Mouse (Mus musculus) G1E (cell line): ENCODE measurements around the gene Mef2a. TPM values are rescaled to one million over a fixed set of nuclear protein-coding genes. Genes with fewer than 3 reads are reported as not detected.

Experiments
- ATAC-seq: 2 replicates; pipeline ENCODE4 v1.8.0; 2016; ENCODE audit warnings: mild to moderate bottlenecking; ENCODE audit not compliant: insufficient number of reproducible peaks, poor library complexity, low FRiP score, severe bottlenecking; ENCODE audit errors: extremely low read depth
- DNase-seq: peaks from one replicate; pipeline ENCODE4 v3.0.0; 2012; ENCODE audit warnings: low spot score
- H3K27me3 ChIP-seq: 2 replicates; pipeline ENCODE4 v1.6.1; 2012; ENCODE audit warnings: mild to moderate bottlenecking, low read length, inconsistent platforms; ENCODE audit not compliant: insufficient read depth
- H3K36me3 ChIP-seq: replicated peaks from 2 replicates; pipeline ENCODE3; 2012; ENCODE audit warnings: mild to moderate bottlenecking, inconsistent platforms
- H3K4me1 ChIP-seq: 2 replicates; pipeline ENCODE4 v1.6.1; 2012; ENCODE audit warnings: low read depth, low read length, inconsistent platforms, mixed read lengths; ENCODE audit not compliant: insufficient read depth
- H3K4me3 ChIP-seq: 2 replicates; pipeline ENCODE4 v1.5.1; 2012; ENCODE audit warnings: low read depth, mild to moderate bottlenecking, inconsistent platforms, low read length, moderate library complexity, mixed read lengths
- H3K9me3 ChIP-seq: replicated peaks from 2 replicates; pipeline ENCODE4 v1.6.1; 2012; ENCODE audit warnings: inconsistent platforms
- CTCF ChIP-seq: IDR thresholded peaks from 2 replicates; pipeline ENCODE4 v1.5.1; 2012; ENCODE audit warnings: low read depth, low read length, inconsistent platforms, mixed read lengths
- GATA1 ChIP-seq: IDR thresholded peaks from 2 replicates; pipeline ENCODE4 v1.6.1; 2012; ENCODE audit warnings: borderline replicate concordance, low read length, inconsistent platforms, mixed read lengths
- GATA2 ChIP-seq: IDR thresholded peaks from 2 replicates; pipeline ENCODE4 v1.6.1; 2012; ENCODE audit warnings: low read depth, low read length, inconsistent platforms, borderline replicate concordance
- POLR2AphosphoS5 ChIP-seq: IDR thresholded peaks from 2 replicates; pipeline ENCODE4 v1.6.1; 2012; ENCODE audit warnings: low read depth, low read length, inconsistent platforms; ENCODE audit not compliant: insufficient replicate concordance
- TAL1 ChIP-seq: conservative IDR thresholded peaks from 2 replicates; pipeline ENCODE4 v1.6.1; 2012; ENCODE audit warnings: low read depth, low read length, inconsistent platforms, mixed read lengths
- polyA plus RNA-seq: library from polyadenylated mRNA; stranded (reverse); fragments of >175 nt; gene quantifications from 2 replicates; pipeline ENCODE4 v1.2.3, GENCODE M21; 2012
- total RNA-seq, 2 experiments: library from RNA; stranded (forward) in 1 of 2; stranded (reverse) in 1 of 2; fragments of 200-1000 nt in 1 of 2; fragments of >200 nt in 1 of 2; fragmentation: Nextera tagmentation in 1 of 2; gene quantifications; 2 replicates each; pipeline ENCODE4 v1.2.3; 2014 to 2017

The Mef2a gene
- total and polyA plus RNA-seq, 3 experiments, result 3.8 to 53.3 (median 24.4) TPM

- no peak overlapping the region for H3K4me3 ChIP-seq
- H3K9me3 ChIP-seq, result no peaks in the 10 kb centered on the region
- no peaks in the 10 kb centered on the region for H3K27me3 ChIP-seq
- H3K36me3 ChIP-seq, result no peaks in the 10 kb centered on the region
- no peak; the same call in 1 of the 2 replicates for ATAC-seq
- no peak for DNase-seq
- H3K4me1 ChIP-seq, result no peaks in the 10 kb centered on the region
- TF ChIP-seq GATA2 (no peak), CTCF (no peak), POLR2AphosphoS5 (no peak), GATA1 (no peak), TAL1 (no peak)
These were observed 162.4 kb downstream of the Mef2a start for GRCm38 (mm10) chr7:67210004-67210833.

DNA sequence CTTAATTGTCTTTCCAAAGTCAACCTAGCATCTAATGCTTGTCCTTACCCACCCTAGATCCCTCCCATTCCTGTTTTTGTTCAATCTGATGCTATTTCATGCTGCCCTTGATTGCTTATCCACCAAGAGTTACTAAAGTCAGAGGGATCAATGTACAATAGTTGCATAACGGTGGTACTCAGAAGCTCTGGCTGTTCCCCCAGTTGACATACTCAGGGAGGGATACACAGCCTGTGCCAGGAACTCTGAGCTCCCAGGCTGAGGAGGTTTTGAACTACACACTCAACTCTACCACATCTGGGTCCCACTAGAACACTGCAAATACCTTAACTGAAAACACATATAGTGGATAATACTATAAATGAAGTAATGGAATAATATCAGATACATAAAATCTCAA, 164.3 kb downstream of the Mef2a start:
- Histone ChIP-seq H3K9me3 (no peaks in the 10 kb centered on the region), H3K27me3 (no peaks in the 10 kb centered on the region), H3K4me3 (no peak overlapping the region), H3K4me1 (no peaks in the 10 kb centered on the region), H3K36me3 (no peaks in the 10 kb centered on the region)
- no peak for ATAC-seq
- TF ChIP-seq GATA2 (no peak), TAL1 (no peak), POLR2AphosphoS5 (no peak), GATA1 (no peak), CTCF (no peak)
- DNase-seq, result no peak

DNA sequence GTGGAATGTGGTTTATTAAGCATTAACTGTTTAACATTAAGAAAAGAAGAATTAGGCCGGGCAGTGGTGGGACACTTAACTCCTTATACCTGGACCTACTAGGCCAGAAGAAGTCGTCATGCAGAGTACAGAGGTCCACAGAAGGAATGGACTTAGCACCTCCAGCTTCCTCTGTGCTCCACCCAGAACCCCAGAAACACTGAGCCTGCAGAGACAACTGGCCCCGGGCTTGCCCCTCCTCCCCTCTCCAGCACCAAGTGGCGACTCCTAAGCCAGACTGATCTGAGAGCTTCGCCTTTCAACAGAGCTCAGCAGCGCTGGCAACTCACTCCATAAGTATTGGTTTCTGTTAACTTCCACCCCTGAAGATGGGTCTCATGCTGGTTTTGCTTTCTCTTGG, 165.0 kb downstream of the Mef2a start:
- TF ChIP-seq TAL1 (no peak), POLR2AphosphoS5 (no peak), GATA1 (no peak), GATA2 (no peak), CTCF (no peak)
- ATAC-seq, result no peak

DNA sequence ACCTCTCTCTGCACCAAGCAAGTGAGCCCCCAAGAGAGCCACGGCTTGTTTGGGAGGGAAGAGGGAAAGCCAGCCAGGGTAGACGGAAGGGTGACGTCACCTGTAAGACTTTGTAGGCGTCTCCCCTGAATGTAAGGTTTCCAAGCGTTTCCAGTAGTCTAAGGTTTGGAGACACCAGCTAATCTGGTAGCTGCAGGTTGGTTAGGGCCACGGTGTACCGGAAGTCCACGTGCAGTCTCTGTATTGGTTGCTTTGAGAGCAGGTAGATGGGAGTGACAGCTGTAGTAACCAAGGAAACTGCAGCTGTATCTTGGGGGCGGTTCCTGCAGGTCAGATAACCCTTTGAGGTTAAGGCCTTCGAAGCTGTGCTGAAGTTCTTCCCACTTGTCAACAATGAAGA, 166.2 kb downstream of the Mef2a start:
- no peak overlapping the region for H3K4me3 ChIP-seq

More for the DNA sequence above, 165.0 kb downstream of the Mef2a start:
- no peaks in the 10 kb centered on the region for H3K36me3 ChIP-seq
- no peaks in the 10 kb centered on the region for H3K27me3 ChIP-seq
- H3K4me1 ChIP-seq, result no peaks in the 10 kb centered on the region
- no peak for DNase-seq
- H3K4me3 ChIP-seq, result no peak overlapping the region
- no peaks in the 10 kb centered on the region for H3K9me3 ChIP-seq

GRCm38 (mm10) chr7:67205734-67206425, 166.8 kb downstream of the Mef2a start:
- Histone ChIP-seq H3K36me3 (no peaks in the 10 kb centered on the region), H3K4me3 (no peak overlapping the region), H3K27me3 (no peaks in the 10 kb centered on the region), H3K9me3 (no peaks in the 10 kb centered on the region), H3K4me1 (no peaks in the 10 kb centered on the region)
- TF ChIP-seq POLR2AphosphoS5 (no peak), GATA2 (no peak), GATA1 (no peak), TAL1 (no peak), CTCF (no peak)
- no peak for DNase-seq
- ATAC-seq, result no peak

More for the DNA sequence above, 166.2 kb downstream of the Mef2a start:
- no peak for DNase-seq
- H3K9me3 ChIP-seq, result no peaks in the 10 kb centered on the region
- no peaks in the 10 kb centered on the region for H3K36me3 ChIP-seq
- no peaks in the 10 kb centered on the region for H3K27me3 ChIP-seq
- no peak for TF ChIP-seq CTCF
- TF ChIP-seq TAL1, result no peak
- no peak for TF ChIP-seq GATA1
- TF ChIP-seq POLR2AphosphoS5, result no peak
- H3K4me1 ChIP-seq, result no peaks in the 10 kb centered on the region
- no peak for ATAC-seq

DNA sequence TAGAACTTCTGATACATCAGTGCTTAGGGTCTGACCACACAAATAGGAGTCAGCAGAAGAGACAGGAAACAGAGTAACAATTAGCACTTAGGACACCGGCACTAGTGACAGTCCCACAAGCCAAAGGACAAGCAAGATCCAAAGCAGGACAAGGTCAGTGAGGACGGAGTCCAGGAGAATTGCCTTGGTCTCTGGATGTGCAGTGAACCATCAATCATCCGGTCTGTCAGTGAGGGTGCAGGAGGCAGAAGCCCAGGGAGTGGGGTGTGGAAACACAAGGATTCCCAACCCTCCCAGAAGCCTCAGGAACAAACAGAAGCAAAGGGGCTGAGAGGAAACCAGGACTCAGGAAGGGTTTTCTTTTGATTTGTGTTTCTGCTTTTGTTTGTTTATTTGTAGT, 169.0 kb downstream of the Mef2a start:
- DNase-seq (no peak), ATAC-seq (no peak)
- Histone ChIP-seq H3K9me3 (no peaks in the 10 kb centered on the region), H3K4me3 (no peak overlapping the region), H3K36me3 (no peaks in the 10 kb centered on the region), H3K27me3 (0 out of 2 replicates have a peak, but pooled peaks cover 2% of the 10 kb centered on the region), H3K4me1 (0 out of 2 replicates have a peak, but pooled peaks cover 2% of the 10 kb centered on the region)
- no peak for TF ChIP-seq CTCF
- TF ChIP-seq TAL1, result no peak
- TF ChIP-seq GATA1, result no peak
- no peak for TF ChIP-seq POLR2AphosphoS5
- TF ChIP-seq GATA2, result no peak
